Mouse (Mus musculus) ES-Bruce4 (cell line): ENCODE measurements around the gene Igsf11.

Source experiments
- CTCF ChIP-seq: IDR thresholded peaks from one replicate; pipeline ENCODE4 v1.8.1; 2011; ENCODE audit warnings: low read depth, low read length
- EP300 ChIP-seq: IDR thresholded peaks from 2 replicates; pipeline ENCODE4 v1.6.1; 2011; ENCODE audit warnings: low read depth, low read length; ENCODE audit not compliant: insufficient read depth
- POLR2A ChIP-seq: IDR thresholded peaks from one replicate; pipeline ENCODE4 v1.8.1; 2011; ENCODE audit warnings: low read length; ENCODE audit not compliant: insufficient read depth

GRCm38 (mm10) chr16:38945111-38945510 is 52.6 kb downstream of the Igsf11 start:
- TF ChIP-seq CTCF (no peak), POLR2A (no peak), EP300 (no peak)
